Mouse (Mus musculus) kidney, adult 18-20 months (tissue): ENCODE results near the gene Ttc16.
A peak's percentile ranks its signal among the peaks of the same experiment; 100 is the strongest.

ENCODE experiments used
- DNase-seq: peaks from one replicate; pipeline ENCODE4 v3.0.0; 2021

Ttc16 gene

GRCm38 (mm10) chr2:32741273-32742172 lies 33.9 kb downstream of the Ttc16 start:
- no peak for DNase-seq

GRCm38 (mm10) chr2:32740916-32741272 lies 34.5 kb downstream of the Ttc16 start, which contains the start of gene 6330409D20Rik:
TSS of gene 6330409D20Rik (minus strand) at chr2:32741016.
- DNase-seq, result no peak

DNA sequence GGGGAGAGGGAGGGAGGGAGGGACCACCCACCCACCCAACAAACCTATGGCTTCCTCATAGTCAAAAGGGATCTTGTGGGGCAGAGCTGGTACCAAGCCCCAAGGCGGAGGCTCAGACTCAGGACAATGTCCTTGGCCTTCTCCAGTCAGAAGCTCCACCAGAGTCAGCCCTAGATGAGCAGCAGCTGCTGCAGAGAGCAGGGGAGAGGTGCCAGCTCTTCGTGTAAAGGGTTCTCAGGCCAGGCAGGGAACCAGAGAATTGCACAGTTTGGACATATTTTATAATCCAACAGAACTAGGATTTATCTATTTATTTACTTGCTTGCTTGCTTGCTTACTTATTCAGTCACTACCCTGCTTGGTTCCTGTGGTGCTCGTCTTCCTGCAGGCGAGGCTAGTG lies 36.1 kb downstream of the Ttc16 start:
- DNase-seq, result no peak

DNA sequence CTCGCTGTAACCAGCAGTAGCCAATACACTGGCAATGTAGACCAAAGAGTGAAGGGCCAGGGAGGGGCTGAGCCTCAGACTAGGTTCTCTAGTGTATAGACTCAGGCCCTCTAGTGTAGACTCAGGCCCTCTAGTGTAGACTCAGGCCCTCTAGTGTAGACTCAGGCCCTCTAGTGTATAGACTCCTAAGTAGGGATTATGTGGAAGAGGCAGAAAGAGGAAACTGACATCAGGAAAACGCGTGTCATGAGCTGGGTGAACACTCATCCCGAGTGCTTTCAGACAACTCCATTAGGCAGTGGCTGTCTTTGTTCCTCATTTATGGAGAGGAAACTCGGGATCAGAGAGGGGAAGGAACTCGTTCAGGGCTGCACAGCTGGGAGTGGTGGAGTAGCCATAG lies 38.4 kb downstream of the Ttc16 start:
- no peak for DNase-seq

- no peak for DNase-seq
These were observed 39.1 kb downstream of the Ttc16 start for GRCm38 (mm10) chr2:32736306-32736829.

- DNase-seq, result peak; percentile 67
These were observed 40.5 kb downstream of the Ttc16 start for GRCm38 (mm10) chr2:32734933-32735332.

DNA sequence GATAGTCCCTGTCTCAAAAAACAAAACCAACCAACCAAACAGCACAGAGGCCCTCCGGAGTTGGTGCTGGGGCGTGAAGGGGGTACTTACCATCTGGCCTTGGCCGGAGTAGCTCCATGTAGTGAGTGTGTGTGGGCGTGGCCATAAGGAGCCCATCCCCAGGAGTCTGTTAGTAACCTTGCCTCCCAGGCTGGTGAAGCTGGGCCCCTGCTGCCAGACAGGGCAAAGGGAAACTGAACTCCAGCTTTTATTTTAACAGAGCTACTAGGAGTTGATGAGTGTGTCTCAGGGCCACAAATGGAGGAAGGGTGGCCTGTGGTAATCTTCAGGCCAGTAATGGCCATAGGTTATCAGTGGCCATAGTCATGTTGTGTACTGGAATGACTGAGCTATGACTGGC lies 41.0 kb downstream of the Ttc16 start:
- DNase-seq, result no peak

DNA sequence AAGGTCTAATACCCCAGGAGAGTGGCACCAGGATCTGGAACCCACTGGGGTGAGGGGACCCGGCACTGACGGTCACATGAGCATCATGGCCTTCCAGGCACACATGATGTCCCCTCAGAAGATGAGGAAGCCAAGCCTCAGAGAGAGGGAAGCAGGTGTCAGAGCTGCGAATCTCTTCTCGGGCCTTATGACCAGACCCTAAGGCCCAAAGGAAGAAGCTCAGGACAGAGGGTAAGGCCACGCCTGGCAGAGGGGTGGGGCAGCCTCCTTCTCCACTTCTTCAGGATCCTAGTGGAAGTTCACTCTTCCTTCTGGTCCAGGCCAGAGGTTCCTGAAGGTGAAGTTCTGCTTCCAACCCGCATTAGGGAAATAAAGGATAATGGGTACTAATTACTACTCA lies 42.7 kb downstream of the Ttc16 start:
- no peak for DNase-seq

GRCm38 (mm10) chr2:32731911-32732310 lies 43.5 kb downstream of the Ttc16 start:
- no peak for DNase-seq

DNA sequence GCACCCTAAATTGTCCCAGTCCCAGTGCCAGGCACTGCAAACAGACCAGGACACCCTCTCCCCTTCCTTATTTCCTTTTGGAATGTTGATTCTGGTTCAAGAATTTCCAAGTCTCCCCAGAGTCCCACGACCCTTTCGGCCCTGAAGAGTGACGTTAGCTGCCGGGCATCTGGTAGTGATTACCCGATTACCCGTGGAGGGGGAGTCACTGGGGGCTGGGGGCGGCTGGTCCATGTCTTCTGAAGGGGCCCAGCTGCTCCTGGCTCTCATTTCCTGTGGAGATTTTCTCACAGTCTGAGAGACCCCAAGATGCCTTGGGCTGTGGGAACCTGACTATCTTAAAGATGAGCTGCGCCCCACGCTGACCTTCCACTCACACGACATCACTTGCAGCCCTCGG lies 44.6 kb downstream of the Ttc16 start:
- DNase-seq, result no peak

DNA sequence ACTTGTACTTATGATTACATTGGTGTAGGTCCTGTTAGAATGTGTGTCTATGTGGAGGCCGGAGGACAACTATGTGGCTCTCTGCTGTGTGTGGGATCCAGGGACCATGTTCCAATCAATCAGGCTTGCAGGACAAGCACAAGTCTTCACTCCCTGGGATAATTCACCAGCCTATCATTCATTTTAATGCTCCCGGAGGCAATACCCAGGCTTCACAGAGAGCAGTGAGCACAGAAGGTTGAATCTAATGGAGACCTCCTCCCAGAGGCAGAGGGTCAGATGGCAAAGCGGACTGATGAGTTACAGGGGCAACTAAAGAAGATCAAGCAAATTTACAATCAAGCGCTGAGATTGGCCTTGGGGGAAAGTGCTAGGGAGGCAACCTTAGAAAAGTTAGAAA lies 45.9 kb downstream of the Ttc16 start:
- no peak for DNase-seq

DNA sequence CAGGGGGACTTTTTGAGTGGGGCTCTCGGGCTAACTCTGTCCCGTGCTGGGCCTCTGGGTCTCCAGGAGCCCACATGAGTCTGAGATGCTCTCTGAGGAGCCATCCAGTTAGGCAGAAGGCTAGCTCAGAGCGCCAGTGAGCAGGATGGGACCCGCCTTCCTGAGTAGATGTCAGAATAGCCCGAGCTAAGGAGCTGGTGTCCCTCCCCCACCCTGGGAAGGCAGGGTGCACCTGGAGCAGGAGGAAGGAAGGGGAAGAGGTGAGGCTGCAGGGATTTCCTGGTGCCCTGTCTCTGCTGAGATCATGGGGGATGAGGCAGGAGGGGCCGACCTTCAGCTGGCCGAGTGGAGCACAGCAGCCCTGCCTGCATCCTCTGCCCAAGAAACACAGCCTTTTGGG lies 47.0 kb downstream of the Ttc16 start:
- peak; percentile 60 for DNase-seq

- DNase-seq, result peak; percentile 96
These were observed 48.0 kb downstream of the Ttc16 start for GRCm38 (mm10) chr2:32727435-32727834.

GRCm38 (mm10) chr2:32724832-32725790 lies 50.3 kb downstream of the Ttc16 start:
- DNase-seq, result no peak

GRCm38 (mm10) chr2:32724149-32724548 lies 51.3 kb downstream of the Ttc16 start:
- DNase-seq, result no peak

- no peak for DNase-seq
These were observed 52.9 kb downstream of the Ttc16 start for GRCm38 (mm10) chr2:32722581-32722980.

DNA sequence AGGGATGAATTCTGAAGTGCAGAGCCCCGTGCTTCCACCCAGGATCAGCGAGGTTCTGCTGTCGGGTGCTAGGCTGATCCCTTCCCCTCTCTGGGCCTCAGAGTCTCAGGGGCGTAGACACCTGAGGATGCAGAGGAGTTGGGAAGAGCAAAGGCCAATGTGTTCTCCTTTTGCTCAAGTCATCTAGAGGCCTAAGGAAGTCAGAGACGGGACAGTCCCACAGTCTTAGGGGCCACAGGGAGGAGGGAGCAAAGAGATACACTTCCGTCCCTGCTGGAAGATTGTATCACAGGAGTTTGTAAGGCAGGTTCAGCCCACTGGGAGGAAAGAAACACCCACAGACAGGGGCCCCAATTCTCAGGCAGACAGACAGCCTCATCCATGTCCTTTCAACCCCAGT lies 53.4 kb downstream of the Ttc16 start:
- no peak for DNase-seq

DNA sequence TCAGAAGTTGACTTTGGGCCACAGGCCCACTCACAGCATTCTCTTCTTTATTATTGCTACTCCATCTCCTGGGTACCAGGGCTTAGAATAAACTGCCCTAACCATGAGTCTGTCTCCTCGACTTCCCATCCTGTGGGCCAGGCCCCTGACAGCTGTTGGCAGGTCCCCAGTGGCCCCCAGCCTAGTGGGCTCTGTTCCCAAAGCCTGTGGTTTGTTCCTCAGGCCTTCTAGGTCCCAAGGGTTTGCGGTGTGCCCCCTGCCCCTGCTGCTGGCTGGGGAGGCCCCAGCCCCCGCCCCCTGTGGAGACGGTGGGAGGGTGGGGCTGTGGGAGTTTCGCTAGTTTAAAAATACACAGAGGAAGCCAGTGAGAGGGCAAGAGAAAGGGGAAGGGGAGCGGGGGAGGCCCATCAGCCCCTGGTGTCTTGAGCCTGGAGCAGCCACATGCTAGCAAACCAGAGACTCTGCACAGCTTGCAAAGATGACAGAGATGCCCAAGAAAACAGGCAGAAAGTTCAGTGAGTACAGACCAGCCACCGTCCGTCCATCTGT lies 54.7 kb downstream of the Ttc16 start, which contains the start of gene Sh2d3c:
TSS of gene Sh2d3c (plus strand) at position 375 of the 549 bp plus-strand sequence.
- no peak for DNase-seq

DNA sequence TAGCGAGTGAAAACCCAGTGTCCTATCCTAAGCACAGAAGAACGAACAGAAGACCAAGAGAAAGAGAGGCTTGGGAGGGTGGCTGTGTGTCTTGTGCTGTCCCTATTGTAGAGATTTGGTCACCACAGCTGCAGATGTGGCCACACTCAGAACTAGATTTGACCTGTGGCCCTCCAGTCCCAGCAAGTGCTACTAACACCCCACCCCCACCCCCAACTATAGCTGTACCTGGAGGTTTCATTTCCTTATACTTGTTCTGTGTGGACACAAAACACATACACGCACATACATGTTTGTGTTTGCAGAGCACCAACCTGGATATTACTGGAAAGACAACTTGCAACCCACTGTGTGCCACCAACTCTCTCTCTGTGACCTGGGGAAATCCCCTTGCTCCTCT lies 55.4 kb downstream of the Ttc16 start:
- DNase-seq, result no peak

DNA sequence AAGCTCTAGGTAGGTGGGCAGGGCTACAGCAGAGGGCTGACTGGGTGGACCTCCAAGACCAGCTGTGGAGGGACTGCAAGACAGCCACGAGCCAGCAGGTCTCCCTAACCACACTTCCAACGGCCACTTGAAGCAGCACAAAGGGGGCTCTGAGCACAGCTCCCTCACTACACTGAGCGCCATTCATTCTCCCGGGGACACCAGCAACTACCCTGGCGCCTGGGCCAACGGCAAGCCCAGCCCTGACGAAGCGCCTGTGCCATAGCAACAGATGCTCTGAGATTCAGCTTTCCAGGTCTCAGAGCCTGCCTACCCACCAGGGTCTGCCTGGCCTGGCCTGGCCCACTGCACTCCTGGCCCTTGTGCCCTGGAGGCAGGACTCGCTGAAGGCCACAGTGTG lies 56.7 kb downstream of the Ttc16 start:
- no peak for DNase-seq

GRCm38 (mm10) chr2:32714987-32715425 lies 60.4 kb downstream of the Ttc16 start:
- DNase-seq, result no peak

- DNase-seq, result no peak
These were observed 61.1 kb downstream of the Ttc16 start for GRCm38 (mm10) chr2:32714117-32714986.
